Mouse (Mus musculus) lung, postnatal 10 days (tissue): Measurements from ENCODE around the gene Tmco4.
A peak's percentile ranks its signal among the peaks of the same experiment; 100 is the strongest.

Experiments
- DNase-seq: peaks from one replicate; pipeline ENCODE4 v3.0.0; 2021

Gene Tmco4

GRCm38 (mm10) chr4:138972827-138973718, at the start of gene Tmco4:
Gene Tmco4 (plus strand): TSS chr4:138972888.
- DNase-seq = peak; percentile 83

- DNase-seq = no peak
Measured at GRCm38 (mm10) chr4:138925561-138925960, 47.1 kb upstream of the Tmco4 start.

GRCm38 (mm10) chr4:138933862-138934261, 38.8 kb upstream of the Tmco4 start:
- no peak for DNase-seq

GRCm38 (mm10) chr4:138934456-138935145, 38.1 kb upstream of the Tmco4 start:
- DNase-seq = no peak

GRCm38 (mm10) chr4:138938495-138939269, 34.0 kb upstream of the Tmco4 start:
- DNase-seq = peak; percentile 61

GRCm38 (mm10) chr4:138939481-138939880, 33.2 kb upstream of the Tmco4 start:
- DNase-seq = peak; percentile 84

GRCm38 (mm10) chr4:138941401-138941800, 31.3 kb upstream of the Tmco4 start:
- DNase-seq = peak; percentile 18

GRCm38 (mm10) chr4:138941966-138942365, 30.7 kb upstream of the Tmco4 start:
- DNase-seq = no peak

- peak; percentile 94 for DNase-seq
Measured at GRCm38 (mm10) chr4:138943730-138944129, 29.0 kb upstream of the Tmco4 start.

GRCm38 (mm10) chr4:138948257-138948656, 24.4 kb upstream of the Tmco4 start:
- DNase-seq = no peak

- DNase-seq = no peak
Measured at GRCm38 (mm10) chr4:138958612-138959011, 14.1 kb upstream of the Tmco4 start.

GRCm38 (mm10) chr4:138959120-138959519, 13.6 kb upstream of the Tmco4 start:
- DNase-seq = no peak

- DNase-seq = no peak
Measured at GRCm38 (mm10) chr4:138959926-138960325, 12.8 kb upstream of the Tmco4 start.

- DNase-seq = no peak
Measured at GRCm38 (mm10) chr4:138962719-138963118, 10.0 kb upstream of the Tmco4 start.

GRCm38 (mm10) chr4:138965871-138966270, 6.8 kb upstream of the Tmco4 start:
- DNase-seq = no peak

- peak; percentile 61 for DNase-seq
Measured at GRCm38 (mm10) chr4:138966866-138967265, 5.8 kb upstream of the Tmco4 start, which contains the start of gene Rnf186. Gene Rnf186 (plus strand): TSS chr4:138967112.

- no peak for DNase-seq
Measured at GRCm38 (mm10) chr4:138967485-138967884, 5.2 kb upstream of the Tmco4 start.

GRCm38 (mm10) chr4:138968772-138969556, 3.7 kb upstream of the Tmco4 start:
- DNase-seq = no peak

- DNase-seq = peak; percentile 42
Measured at GRCm38 (mm10) chr4:138969736-138970135, 3.0 kb upstream of the Tmco4 start.

- DNase-seq = no peak
Measured at GRCm38 (mm10) chr4:138971371-138971770, 1.3 kb upstream of the Tmco4 start.

GRCm38 (mm10) chr4:138972139-138972826, 405 bp upstream of the Tmco4 start:
- peak; percentile 84 for DNase-seq

GRCm38 (mm10) chr4:138973719-138974115, 1.0 kb downstream of the Tmco4 start:
- DNase-seq = no peak
